Mouse (Mus musculus): ENCODE results near the gene Tnrc18.

The Tnrc18 gene

GRCm38 (mm10) chr5:142693738-142694430, 123.6 kb downstream of the Tnrc18 start:
- no peak for DNase-seq (ENCODE audit: low read depth in 1 of 2, low spot score in 2 of 2)

- DNase-seq (ENCODE audit: low read depth in 1 of 2, low spot score in 2 of 2), result no peak
Measured at GRCm38 (mm10) chr5:142692971-142693737, 124.3 kb downstream of the Tnrc18 start.

- DNase-seq (ENCODE audit: low read depth in 1 of 2, low spot score in 2 of 2), result no peak
Measured at GRCm38 (mm10) chr5:142692248-142692647, 125.2 kb downstream of the Tnrc18 start, which contains the start of gene Slc29a4. Gene Slc29a4, plus strand, starts transcription at chr5:142692512.

- DNase-seq (ENCODE audit: low read depth in 1 of 2, low spot score in 2 of 2), result no peak
Measured at GRCm38 (mm10) chr5:142690343-142690742, 127.1 kb downstream of the Tnrc18 start.

GRCm38 (mm10) chr5:142688866-142689265, 128.6 kb downstream of the Tnrc18 start:
- DNase-seq (ENCODE audit: low read depth in 1 of 2, low spot score in 2 of 2), result no peak

GRCm38 (mm10) chr5:142682529-142682928, 134.9 kb downstream of the Tnrc18 start:
- DNase-seq (ENCODE audit: low read depth in 1 of 2, low spot score in 2 of 2), result no peak

GRCm38 (mm10) chr5:142681911-142682310, 135.6 kb downstream of the Tnrc18 start:
- no peak for DNase-seq (ENCODE audit: low read depth in 1 of 2, low spot score in 2 of 2)

- no peak for DNase-seq (ENCODE audit: low read depth in 1 of 2, low spot score in 2 of 2)
Measured at GRCm38 (mm10) chr5:142679065-142679464, 138.4 kb downstream of the Tnrc18 start.

GRCm38 (mm10) chr5:142678141-142678571, 139.3 kb downstream of the Tnrc18 start:
- DNase-seq (ENCODE audit: low read depth in 1 of 2, low spot score in 2 of 2), result no peak
